Mouse (Mus musculus): ENCODE data around the gene Polr3b. TPM values are rescaled to one million over a fixed set of nuclear protein-coding genes. Genes with fewer than 3 reads are reported as not detected.

Polr3b gene
- polyA plus RNA-seq, 1 experiment from 2014 or later, result 13.1 TPM

DNA sequence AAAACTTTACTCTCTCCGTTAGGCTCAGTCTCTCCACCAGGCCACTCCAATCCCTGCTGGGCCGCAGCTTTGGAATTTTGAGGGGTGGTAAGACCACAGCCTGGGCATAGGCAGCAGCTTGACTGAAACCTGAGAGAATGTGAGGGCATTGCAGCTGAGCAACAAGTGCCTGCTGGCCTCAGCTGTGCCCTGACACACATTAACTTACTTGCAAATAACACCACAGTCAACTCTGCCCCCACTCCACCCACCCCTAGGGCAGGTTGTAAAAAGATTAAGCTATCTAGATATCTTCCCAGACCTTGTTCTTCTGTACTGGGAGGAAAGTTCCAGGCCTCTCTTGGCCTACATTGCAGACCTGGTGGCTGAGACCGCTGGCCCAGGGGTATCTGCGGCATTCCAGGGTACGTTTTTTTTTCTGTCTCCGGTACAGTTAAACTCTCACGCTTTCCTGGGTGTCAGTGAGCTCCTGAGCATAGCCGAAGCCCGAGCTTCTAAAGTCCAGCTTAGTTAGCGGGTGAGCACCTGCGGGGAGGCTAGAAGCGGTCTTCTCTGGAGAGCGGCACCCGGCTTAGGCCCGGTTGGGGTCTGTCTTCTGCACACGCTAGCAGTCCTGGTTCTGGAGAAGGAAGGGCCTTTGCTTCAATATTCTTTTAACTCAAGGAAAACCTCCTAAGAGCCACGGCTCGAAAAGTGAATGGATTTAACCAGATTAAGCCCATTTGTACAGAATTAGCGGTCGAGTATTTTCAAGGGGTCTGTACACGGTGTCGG is 135.5 kb downstream of the Polr3b start:
- Histone ChIP-seq H3K4me3 (ENCODE audit: low read length) (peak overlapping the region; percentile 52), H3K36me3 (ENCODE audit: control insufficient read depth, insufficient read depth, low read length) (no peaks in the 10 kb centered on the region), H3K9me3 (ENCODE audit: control insufficient read depth, low read length) (no peaks in the 10 kb centered on the region), H3K27ac (ENCODE audit: low read depth, low read length) (peak overlapping the region; percentile 31), H3K4me1 (ENCODE audit: control insufficient read depth, insufficient read depth, low read depth, low read length) (peaks cover 48% of the 10 kb centered on the region), H3K4me2 (ENCODE audit: low read length) (peak overlapping the region; percentile 90), H3K9ac (ENCODE audit: low read depth, low read length) (peak overlapping the region; percentile 47), H3K27me3 (replicated peaks; ENCODE audit: control insufficient read depth, insufficient read depth, low read length) (peaks cover 7% of the 10 kb centered on the region)
- ATAC-seq, result no peak
- 7% methylated on average over 22 of the region's 22 CpGs for WGBS

DNA sequence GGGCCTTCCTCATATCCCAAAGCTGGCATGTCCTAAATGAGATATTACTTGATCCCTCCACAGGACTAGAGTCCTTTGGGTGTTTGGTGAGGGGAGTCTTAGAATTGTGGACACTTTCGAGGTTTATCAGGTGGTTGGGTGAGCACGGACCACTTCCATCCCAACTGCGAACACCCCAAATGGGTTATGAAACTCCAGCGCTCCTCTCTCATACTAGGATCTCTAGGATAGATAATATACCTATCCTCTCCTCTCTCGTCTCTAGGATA is 136.0 kb downstream of the Polr3b start:
- Histone ChIP-seq H3K27ac (ENCODE audit: low read depth, low read length) (peak overlapping the region; percentile 36; the same call in 1 of the 2 replicates), H3K27me3 (replicated peaks; ENCODE audit: control insufficient read depth, insufficient read depth, low read length) (peaks cover 7% of the 10 kb centered on the region), H3K4me2 (ENCODE audit: low read length) (peak overlapping the region; percentile 90), H3K36me3 (ENCODE audit: control insufficient read depth, insufficient read depth, low read length) (no peaks in the 10 kb centered on the region), H3K9ac (ENCODE audit: low read depth, low read length) (peak overlapping the region; percentile 47), H3K4me1 (ENCODE audit: control insufficient read depth, insufficient read depth, low read depth, low read length) (peaks cover 48% of the 10 kb centered on the region), H3K4me3 (ENCODE audit: low read length) (peak overlapping the region; percentile 52), H3K9me3 (ENCODE audit: control insufficient read depth, low read length) (no peaks in the 10 kb centered on the region)
- WGBS, result 14% methylated on average over 5 of the region's 5 CpGs
- no peak for ATAC-seq

DNA sequence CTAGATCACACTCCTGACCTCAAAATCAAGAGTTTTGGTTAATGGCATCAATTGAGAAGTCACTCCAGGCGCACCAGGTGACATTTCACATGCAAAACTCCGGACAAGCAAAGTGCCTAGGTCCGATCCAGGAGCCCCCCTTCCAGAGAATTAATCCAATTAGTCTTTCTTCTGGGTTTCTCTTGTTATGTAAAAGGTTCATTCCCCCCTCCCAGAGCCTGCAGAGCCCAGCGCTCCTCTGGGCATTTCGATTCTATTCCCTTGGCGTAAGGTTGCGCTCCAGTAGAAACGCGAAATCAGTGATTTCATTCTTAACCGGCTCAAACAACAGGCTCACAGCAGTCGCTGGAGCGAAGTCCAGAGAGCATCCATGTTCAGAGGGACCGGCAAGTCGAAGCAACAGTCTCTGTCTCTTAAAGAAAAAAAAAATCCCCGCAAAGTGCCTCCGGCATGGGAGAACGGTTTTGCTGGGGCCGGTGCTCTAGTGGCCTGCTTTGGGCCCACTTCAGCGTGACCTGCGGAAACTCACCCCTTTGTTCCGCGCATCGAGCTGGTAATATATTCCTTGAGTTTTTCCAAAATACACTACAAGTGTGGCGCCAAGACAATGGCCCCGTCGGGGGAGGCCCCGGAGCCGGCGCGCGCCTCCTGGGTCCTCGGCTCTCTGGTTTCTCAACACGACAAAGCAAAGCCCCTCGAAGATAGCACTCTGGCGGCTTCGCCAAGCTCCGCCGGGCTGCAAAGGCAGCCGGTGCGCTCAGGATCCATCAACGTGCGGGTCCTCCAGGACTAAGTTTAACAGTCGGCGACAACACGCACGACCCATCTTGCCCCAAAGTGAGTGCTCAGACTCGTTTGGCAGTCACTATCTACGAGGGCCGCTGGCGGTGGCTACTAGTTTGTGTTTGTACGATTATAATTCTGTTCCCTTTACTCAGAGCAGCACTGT is 136.7 kb downstream of the Polr3b start:
- WGBS, result 3% methylated on average over 51 of the region's 51 CpGs
- H3K4me3 ChIP-seq (ENCODE audit: low read length), result peak overlapping the region; percentile 52
- peak overlapping the region; percentile 90 for H3K4me2 ChIP-seq (ENCODE audit: low read length)
- H3K27ac ChIP-seq (ENCODE audit: low read depth, low read length), result peak overlapping the region; percentile 61
- H3K9me3 ChIP-seq (ENCODE audit: control insufficient read depth, low read length), result no peaks in the 10 kb centered on the region
- ATAC-seq, result no peak
- H3K4me1 ChIP-seq (ENCODE audit: control insufficient read depth, insufficient read depth, low read depth, low read length), result peaks cover 48% of the 10 kb centered on the region
- peaks cover 7% of the 10 kb centered on the region for H3K27me3 ChIP-seq (replicated peaks; ENCODE audit: control insufficient read depth, insufficient read depth, low read length)
- peak overlapping the region; percentile 47 for H3K9ac ChIP-seq (ENCODE audit: low read depth, low read length)
- H3K36me3 ChIP-seq (ENCODE audit: control insufficient read depth, insufficient read depth, low read length), result no peaks in the 10 kb centered on the region

- Histone ChIP-seq H3K36me3 (ENCODE audit: control insufficient read depth, insufficient read depth, low read length) (no peaks in the 10 kb centered on the region), H3K27ac (ENCODE audit: low read depth, low read length) (peak overlapping the region; percentile 61), H3K4me1 (ENCODE audit: control insufficient read depth, insufficient read depth, low read depth, low read length) (peaks cover 45% of the 10 kb centered on the region), H3K9ac (ENCODE audit: low read depth, low read length) (peak overlapping the region; percentile 47), H3K4me2 (ENCODE audit: low read length) (peak overlapping the region; percentile 90), H3K9me3 (ENCODE audit: control insufficient read depth, low read length) (no peaks in the 10 kb centered on the region), H3K27me3 (replicated peaks; ENCODE audit: control insufficient read depth, insufficient read depth, low read length) (peaks cover 7% of the 10 kb centered on the region), H3K4me3 (ENCODE audit: low read length) (peak overlapping the region; percentile 52)
- 7% methylated on average over 16 of the region's 16 CpGs for WGBS
- peak; percentile 1; the same call in 1 of the 2 replicates for ATAC-seq
Observed at GRCm38 (mm10) chr10:84759511-84760117, 137.5 kb downstream of the Polr3b start.

- H3K27me3 ChIP-seq (replicated peaks; ENCODE audit: control insufficient read depth, insufficient read depth, low read length), result peaks cover 6% of the 10 kb centered on the region
- no peak overlapping the region; the same call in 1 of the 2 replicates for H3K27ac ChIP-seq (ENCODE audit: low read depth, low read length)
- peak overlapping the region; percentile 52 for H3K4me3 ChIP-seq (ENCODE audit: low read length)
- H3K9me3 ChIP-seq (ENCODE audit: control insufficient read depth, low read length), result no peaks in the 10 kb centered on the region
- peak overlapping the region; percentile 47 for H3K9ac ChIP-seq (ENCODE audit: low read depth, low read length)
- peak; percentile 65 for ATAC-seq
- peaks cover 37% of the 10 kb centered on the region for H3K4me1 ChIP-seq (ENCODE audit: control insufficient read depth, insufficient read depth, low read depth, low read length)
- no peaks in the 10 kb centered on the region for H3K36me3 ChIP-seq (ENCODE audit: control insufficient read depth, insufficient read depth, low read length)
- WGBS, result 4% methylated on average over 46 of the region's 46 CpGs
- H3K4me2 ChIP-seq (ENCODE audit: low read length), result peak overlapping the region; percentile 90
Observed at GRCm38 (mm10) chr10:84760118-84761111, 138.3 kb downstream of the Polr3b start.

- Histone ChIP-seq H3K9me3 (ENCODE audit: control insufficient read depth, low read length) (no peaks in the 10 kb centered on the region), H3K36me3 (ENCODE audit: control insufficient read depth, insufficient read depth, low read length) (no peaks in the 10 kb centered on the region), H3K4me3 (ENCODE audit: low read length) (no peak overlapping the region), H3K4me1 (ENCODE audit: control insufficient read depth, insufficient read depth, low read depth, low read length) (no peaks in the 10 kb centered on the region), H3K4me2 (ENCODE audit: low read length) (no peak overlapping the region), H3K9ac (ENCODE audit: low read depth, low read length) (no peak overlapping the region), H3K27ac (ENCODE audit: low read depth, low read length) (no peak overlapping the region), H3K27me3 (replicated peaks; ENCODE audit: control insufficient read depth, insufficient read depth, low read length) (no peaks in the 10 kb centered on the region)
- 88% methylated on average over 10 of the region's 10 CpGs for WGBS
- no peak for ATAC-seq
Observed at GRCm38 (mm10) chr10:84768766-84769165, 146.7 kb downstream of the Polr3b start.

DNA sequence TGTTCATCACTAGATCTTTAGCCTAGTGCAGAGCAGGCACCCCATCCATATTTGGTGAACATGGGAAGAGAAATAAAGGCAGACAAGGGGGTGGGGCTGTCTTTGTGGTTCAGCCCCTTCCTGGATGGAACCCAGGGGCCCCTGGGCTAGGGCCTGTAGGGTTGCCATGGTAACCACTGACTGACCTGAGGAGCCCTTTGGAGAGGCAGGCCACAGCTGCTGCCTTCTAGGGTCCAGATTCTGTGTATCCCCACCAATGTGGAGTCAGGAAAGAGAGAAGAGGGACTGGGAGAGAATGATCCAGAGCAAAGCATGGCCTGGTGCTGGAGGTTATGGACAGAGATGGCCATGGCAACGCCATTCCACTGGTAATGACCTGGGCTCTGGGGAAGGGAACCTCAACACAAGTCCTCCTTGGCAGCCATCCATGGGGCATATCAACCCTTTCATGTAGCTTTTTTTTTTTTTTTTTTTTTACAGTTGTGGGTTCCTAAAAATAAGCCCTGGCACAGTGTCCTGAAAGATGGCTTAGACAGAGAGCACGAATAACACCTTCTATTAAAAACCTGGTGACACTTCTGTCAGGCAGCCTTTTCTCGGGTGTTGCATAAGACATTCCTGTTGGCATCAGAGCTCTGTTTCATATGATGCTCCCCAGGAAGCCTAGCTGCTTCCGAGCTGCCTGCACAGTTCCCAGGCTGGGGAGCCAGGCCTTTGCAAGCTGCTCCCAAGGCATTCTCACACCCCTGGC is 150.5 kb downstream of the Polr3b start:
- WGBS, result 66% methylated on average over 4 of the region's 4 CpGs
- no peak for ATAC-seq

GRCm38 (mm10) chr10:84773889-84774288 is 151.8 kb downstream of the Polr3b start:
- 85% methylated on average over 4 of the region's 4 CpGs for WGBS
- Histone ChIP-seq H3K4me1 (ENCODE audit: control insufficient read depth, insufficient read depth, low read depth, low read length) (no peaks in the 10 kb centered on the region), H3K36me3 (ENCODE audit: control insufficient read depth, insufficient read depth, low read length) (no peaks in the 10 kb centered on the region), H3K4me2 (ENCODE audit: low read length) (no peak overlapping the region), H3K9me3 (ENCODE audit: control insufficient read depth, low read length) (no peaks in the 10 kb centered on the region), H3K27ac (ENCODE audit: low read depth, low read length) (no peak overlapping the region), H3K27me3 (replicated peaks; ENCODE audit: control insufficient read depth, insufficient read depth, low read length) (no peaks in the 10 kb centered on the region), H3K4me3 (ENCODE audit: low read length) (no peak overlapping the region), H3K9ac (ENCODE audit: low read depth, low read length) (no peak overlapping the region)
- ATAC-seq, result no peak

More for the DNA sequence above, 150.5 kb downstream of the Polr3b start:
- Histone ChIP-seq H3K4me1 (ENCODE audit: control insufficient read depth, insufficient read depth, low read depth, low read length) (no peaks in the 10 kb centered on the region), H3K4me2 (ENCODE audit: low read length) (no peak overlapping the region), H3K9ac (ENCODE audit: low read depth, low read length) (no peak overlapping the region), H3K27ac (ENCODE audit: low read depth, low read length) (no peak overlapping the region), H3K36me3 (ENCODE audit: control insufficient read depth, insufficient read depth, low read length) (no peaks in the 10 kb centered on the region), H3K9me3 (ENCODE audit: control insufficient read depth, low read length) (no peaks in the 10 kb centered on the region), H3K4me3 (ENCODE audit: low read length) (no peak overlapping the region), H3K27me3 (replicated peaks; ENCODE audit: control insufficient read depth, insufficient read depth, low read length) (no peaks in the 10 kb centered on the region)
